Mouse (Mus musculus): ENCODE data around the gene Serpine1.

Gene Serpine1

DNA sequence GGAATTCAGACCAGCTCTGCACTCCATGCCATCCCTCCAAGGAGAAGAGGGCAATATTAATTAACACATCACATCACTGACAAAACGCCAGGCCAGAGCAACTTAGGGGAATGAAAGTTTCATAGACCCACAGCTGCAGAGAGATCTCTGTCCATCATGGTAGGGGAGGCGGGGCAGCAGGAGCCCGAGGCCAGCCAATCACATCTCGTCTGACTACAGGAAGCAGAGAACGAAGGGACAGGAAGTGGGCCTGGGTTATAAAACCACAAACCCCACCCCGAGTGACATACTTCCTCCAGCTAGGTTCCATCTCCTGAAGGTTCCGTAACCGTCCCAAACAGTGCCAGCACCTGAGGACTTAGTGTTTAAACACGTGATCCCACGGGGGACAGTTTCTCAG, 23.1 kb upstream of the Serpine1 start:
- no peak for DNase-seq

DNA sequence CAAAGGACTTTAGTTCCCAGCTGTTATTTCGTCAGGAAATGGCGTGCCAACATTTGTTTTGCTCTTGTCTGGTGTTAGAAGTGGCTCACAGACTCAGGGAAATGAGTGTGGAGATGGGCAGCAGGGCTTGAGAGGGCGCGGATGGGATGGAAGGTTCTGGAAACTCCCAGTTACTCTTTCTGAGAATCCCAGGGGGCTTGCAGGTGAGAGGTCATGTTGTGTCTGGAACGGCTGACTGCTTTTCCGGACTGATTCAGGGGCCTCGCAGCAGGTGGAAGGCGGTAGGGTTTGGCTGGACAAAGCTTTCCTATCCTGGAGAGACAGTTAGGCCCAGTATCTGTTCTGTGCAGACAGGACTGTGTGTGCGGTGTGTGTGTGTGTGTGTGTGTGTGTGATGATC, 21.7 kb upstream of the Serpine1 start:
- no peak for DNase-seq

DNA sequence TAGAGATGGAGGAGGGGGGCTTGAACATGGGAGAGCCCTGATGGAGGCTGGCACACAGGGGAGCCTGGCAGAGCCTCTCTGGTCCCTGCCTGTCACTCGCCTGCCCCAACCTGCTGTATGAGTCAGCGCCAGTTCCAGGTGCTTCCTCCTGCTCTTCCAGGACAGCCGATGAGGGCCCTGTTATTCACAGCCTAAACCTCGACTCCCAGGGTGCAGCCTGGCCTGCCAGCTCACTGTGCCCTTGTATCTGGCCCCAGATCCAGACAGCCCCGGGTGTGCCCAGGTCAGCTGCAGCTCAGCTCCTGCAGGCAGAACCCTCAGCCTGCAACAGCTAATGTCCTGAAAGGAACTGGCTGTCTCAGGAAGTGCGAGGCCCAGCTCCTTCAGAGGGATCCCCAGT, 19.5 kb upstream of the Serpine1 start:
- DNase-seq = no peak

DNA sequence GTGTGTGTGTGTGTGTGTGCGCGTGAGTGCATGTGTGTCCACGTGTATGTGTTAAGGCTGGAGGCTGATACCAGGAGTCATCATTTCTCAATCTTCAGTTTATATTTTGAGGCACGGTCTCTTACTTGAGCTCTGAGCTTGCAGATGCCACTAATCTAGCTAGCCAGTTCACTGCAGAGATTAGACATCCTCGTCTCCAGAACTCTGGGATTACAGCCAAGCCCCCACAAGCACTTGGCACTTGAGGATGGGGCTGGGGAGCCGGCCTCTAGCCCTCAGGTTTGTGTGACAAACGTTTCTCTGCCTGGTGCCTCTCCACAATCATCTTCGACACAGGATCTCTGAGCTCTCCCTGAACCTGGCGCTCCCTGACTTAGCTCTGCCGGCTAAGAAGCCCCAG, 18.8 kb upstream of the Serpine1 start:
- DNase-seq = no peak

- DNase-seq = no peak
These were observed 15.3 kb upstream of the Serpine1 start for GRCm38 (mm10) chr5:137087410-137087809.

GRCm38 (mm10) chr5:137085731-137086130, 13.7 kb upstream of the Serpine1 start:
- no peak for DNase-seq

GRCm38 (mm10) chr5:137085021-137085420, 13.0 kb upstream of the Serpine1 start:
- no peak for DNase-seq

- DNase-seq = no peak
These were observed 11.0 kb upstream of the Serpine1 start for GRCm38 (mm10) chr5:137083051-137083450.

DNA sequence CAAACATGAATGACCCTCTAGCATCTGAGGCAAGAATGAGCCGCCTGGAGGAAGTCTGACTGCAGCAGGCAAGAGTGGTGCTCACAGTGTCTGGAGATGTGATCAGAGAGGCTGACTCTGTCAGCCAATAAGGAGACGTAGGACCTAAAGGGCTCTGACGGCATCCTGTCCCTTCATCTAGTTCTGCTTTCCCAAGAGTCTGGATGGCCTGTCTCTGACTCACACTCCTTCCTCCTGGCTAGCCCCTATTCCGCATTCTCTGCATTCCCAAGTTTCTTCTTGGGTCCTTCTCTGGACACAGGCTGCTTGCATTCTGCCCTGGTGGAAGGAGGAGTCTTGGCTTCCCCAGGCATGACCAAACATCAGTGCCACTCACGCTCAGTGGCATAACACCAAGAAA, 7.8 kb upstream of the Serpine1 start:
- no peak for DNase-seq

- no peak for DNase-seq
These were observed 6.5 kb upstream of the Serpine1 start for GRCm38 (mm10) chr5:137078616-137079015.

DNA sequence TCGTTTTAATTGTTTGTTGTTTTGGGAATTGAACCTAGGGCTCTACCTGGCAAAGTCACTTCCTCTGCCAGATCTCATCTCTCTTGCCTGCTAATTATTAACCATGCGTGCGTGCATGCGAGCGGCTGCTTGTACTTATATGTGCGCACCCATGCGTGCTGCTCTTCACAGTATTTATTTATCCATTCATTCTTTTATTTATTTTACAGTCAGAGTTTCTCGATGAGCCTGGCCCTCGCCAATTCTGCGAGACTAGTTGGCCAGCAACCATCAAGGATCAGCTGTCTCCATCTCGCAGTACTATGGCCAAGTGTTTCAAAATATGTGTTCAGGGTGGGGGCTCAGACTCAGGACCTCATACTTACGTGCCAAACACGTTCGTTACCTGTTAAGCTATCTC, 6.0 kb upstream of the Serpine1 start:
- DNase-seq = no peak

DNA sequence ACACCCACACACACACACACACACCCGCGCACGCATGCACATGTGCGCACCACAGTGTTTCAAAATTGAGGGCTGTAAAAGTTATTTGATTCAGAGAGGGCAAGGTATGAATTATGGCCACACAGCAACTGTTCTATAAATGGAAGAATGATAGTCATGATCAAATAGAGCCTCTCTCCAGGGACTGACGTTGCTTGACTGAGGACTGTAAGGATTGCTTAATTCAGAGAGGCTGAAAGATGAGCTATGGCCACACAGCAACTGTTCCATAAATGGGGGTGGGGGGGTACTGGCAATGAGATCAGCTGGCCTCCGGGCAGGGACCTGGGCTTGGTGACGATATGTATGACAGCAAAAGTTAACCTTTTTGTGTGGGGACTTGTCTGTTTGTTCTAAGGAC, 5.1 kb upstream of the Serpine1 start:
- no peak for DNase-seq

DNA sequence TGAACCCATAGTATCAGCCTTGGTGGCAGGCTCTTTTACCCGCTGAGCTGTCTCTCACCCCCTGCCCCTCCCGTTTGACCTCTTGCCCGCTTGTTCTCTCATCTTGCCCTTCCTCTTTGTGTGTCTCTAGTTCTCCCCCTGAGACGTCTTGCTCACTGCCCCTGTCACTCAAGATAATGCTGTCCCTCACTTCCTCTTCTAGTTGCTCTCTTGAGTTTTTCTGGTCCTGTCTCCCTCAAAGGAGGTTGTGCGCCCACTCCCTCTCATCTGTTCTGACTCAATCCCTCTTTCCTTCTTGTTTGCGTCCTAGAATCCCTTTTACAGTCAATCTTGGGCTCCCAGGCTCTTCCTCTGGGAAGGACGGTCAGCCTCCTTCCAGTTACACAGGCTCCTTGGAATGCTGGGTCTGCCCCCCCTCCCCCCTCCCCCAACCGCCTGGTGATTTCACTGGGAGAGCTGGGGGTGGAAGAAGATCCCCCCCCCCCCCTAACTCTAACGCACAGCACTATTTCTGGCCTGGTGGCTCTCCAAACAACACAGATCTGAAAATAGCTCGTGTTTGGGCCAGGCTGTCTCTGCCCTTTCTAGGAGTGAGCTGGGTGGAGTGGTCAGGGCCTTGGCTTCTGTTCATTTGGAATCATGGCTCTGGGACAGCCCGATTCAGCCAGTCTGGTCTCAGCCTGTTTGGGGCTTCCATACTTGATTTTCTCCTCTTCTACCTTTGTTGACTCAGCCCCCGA, 4.3 kb upstream of the Serpine1 start:
- no peak for DNase-seq

- peak; percentile 42 for DNase-seq
These were observed 3.7 kb upstream of the Serpine1 start for GRCm38 (mm10) chr5:137075726-137076125.

DNA sequence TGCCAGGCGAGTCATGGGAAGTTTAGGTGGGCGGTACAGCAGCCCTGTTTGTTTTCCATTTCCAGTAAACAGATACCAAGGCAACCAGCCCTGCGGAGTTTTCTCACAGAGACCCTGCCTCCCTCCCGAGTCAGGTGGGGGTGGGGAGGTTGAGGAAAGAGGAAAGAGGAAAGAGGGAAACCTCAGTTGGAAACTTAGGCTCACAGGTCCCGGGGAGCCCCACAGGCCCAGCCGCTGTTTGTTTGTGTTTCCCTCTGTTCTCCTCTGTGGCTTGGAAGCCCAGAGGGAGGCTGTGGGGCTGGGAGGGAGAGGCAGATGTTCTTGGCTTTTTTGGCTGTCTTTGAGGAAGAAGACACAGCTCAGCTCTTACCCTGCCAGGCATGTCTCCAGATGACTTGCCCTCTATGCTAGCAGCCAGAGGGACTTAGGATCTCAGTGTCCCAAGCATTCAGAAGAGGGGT, 2.2 kb upstream of the Serpine1 start:
- DNase-seq = no peak

DNA sequence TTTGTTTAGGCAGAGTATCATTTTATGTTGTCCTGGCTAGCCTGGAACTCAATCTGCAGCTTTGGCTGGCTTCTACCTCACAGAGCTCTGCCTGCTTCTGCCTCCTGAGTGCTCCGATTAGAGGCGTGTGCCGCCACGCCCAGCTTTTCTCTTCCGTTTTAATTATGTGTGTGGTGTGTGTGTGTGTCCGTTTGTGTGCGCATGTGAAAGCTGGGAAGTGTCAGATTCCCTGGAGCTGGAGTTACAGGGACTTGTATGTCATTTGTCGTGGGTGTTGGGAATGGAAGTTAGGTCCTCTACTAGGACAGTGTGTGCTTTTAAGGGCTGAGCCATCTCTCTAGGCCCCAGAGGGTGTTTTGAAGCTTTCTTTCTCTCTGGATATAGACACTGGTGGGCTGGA, 1.1 kb upstream of the Serpine1 start:
- no peak for DNase-seq

- DNase-seq = no peak
These were observed 1.0 kb downstream of the Serpine1 start for GRCm38 (mm10) chr5:137070881-137071605.

GRCm38 (mm10) chr5:137068711-137069110, 3.4 kb downstream of the Serpine1 start:
- no peak for DNase-seq

GRCm38 (mm10) chr5:137065923-137066322, 6.1 kb downstream of the Serpine1 start:
- DNase-seq = no peak

DNA sequence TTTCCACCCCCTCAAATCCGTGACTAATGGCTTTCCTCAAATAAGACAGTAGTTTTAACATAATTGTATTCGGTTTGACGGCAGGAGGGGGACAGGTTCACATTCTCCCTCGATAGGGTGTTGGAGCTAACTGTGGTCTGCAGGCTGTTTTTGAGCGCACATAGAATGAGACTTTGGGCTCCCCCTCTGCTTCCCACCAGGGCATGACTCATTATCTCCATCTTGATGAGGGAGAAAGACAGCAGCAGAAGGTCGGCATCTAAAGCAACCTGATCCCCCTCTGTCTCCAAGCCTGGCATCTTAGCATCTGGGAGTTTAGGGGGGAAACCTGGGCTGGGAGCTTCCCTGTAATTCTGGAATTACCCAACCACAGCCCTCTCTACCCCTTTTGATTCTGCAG, 6.6 kb downstream of the Serpine1 start:
- DNase-seq = no peak

- no peak for DNase-seq
These were observed 9.5 kb downstream of the Serpine1 start for GRCm38 (mm10) chr5:137062601-137063000.

DNA sequence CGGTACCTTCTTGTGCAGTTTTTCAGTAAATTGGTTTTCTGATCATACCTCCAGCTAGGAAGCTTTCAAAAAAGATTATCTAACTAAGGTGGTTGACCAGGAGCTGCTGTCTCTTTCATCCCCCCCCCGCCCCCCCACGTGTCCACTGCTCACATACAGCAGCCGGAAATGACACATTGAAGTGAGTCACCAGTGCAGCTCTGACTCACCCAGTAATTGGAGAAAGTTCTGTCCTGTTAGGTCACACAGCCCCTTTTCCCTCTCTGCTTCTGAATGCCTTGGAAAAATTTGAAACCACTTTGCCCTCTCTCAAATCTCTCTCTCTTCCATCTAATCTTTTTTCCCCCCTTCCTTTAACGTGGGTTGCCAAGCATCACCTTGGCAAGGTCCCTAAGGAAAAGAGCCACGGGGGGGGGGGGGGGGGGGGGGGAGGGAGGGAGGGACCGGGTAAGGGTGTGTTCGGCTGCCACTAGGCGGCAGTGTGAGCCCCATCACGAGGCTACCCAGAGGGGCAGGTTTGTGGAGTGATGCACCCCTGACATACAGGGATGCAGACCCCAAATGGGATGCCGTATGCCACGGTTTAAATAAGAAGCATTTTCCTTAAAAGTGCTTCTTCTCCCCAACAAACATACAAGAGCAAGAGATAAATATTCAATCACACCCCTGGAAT, 10.1 kb downstream of the Serpine1 start:
- peak; percentile 28 for DNase-seq

- no peak for DNase-seq
These were observed 17.2 kb downstream of the Serpine1 start for GRCm38 (mm10) chr5:137054873-137055272.

GRCm38 (mm10) chr5:137054299-137054698, 17.8 kb downstream of the Serpine1 start:
- no peak for DNase-seq
